Mouse (Mus musculus) embryonic facial prominence, embryonic 12.5 days (tissue): ENCODE measurements around the gene Serpinb1a. TPM values are rescaled to one million over a fixed set of nuclear protein-coding genes. Genes with fewer than 3 reads are reported as not detected.
"Not testable (repeated sequence)": the region's sequence is repeated elsewhere in the genome, so short reads cannot be mapped to it uniquely, and the experiment has no call there.

Experiments
- ATAC-seq: fragments of 200-750 bp; cut with Nextera tagmentation; 2 replicates; pipeline ENCODE4 v1.8.0; 2017; ENCODE audit not compliant: insufficient number of reproducible peaks, insufficient read depth, low FRiP score, low TSS enrichment
- H3K27ac ChIP-seq: fragments of 300-500 bp; sonication (generic); 2 replicates; pipeline ENCODE4 v1.5.1; 2016; ENCODE audit warnings: mild to moderate bottlenecking
- H3K27me3 ChIP-seq: fragments of 300-500 bp; sonication (generic); 2 replicates; pipeline ENCODE4 v1.6.1; 2016; ENCODE audit warnings: mild to moderate bottlenecking, moderate library complexity
- H3K36me3 ChIP-seq: fragments of 300-500 bp; sonication (generic); 2 replicates; pipeline ENCODE4 v1.6.1; 2016; ENCODE audit warnings: mild to moderate bottlenecking
- H3K4me1 ChIP-seq: fragments of 300-500 bp; sonication (generic); 2 replicates; pipeline ENCODE4 v1.6.1; 2016
- H3K4me2 ChIP-seq: fragments of 300-500 bp; sonication (generic); replicated peaks from 2 replicates; pipeline ENCODE4 v1.6.1; 2016; ENCODE audit warnings: mild to moderate bottlenecking, moderate library complexity
- H3K4me3 ChIP-seq: fragments of 300-500 bp; sonication (generic); 2 replicates; pipeline ENCODE4 v1.5.1; 2016; ENCODE audit warnings: mild to moderate bottlenecking
- H3K9ac ChIP-seq: fragments of 300-500 bp; sonication (generic); 2 replicates; pipeline ENCODE4 v1.6.1; 2016; ENCODE audit warnings: mild to moderate bottlenecking, moderate library complexity
- H3K9me3 ChIP-seq: fragments of 300-500 bp; sonication (generic); 2 replicates; pipeline ENCODE4 v1.6.1; 2016; ENCODE audit warnings: mild to moderate bottlenecking, moderate library complexity
- WGBS: fragments of 180-500 bp; shearing (Covaris S2); methylation state at CpG from one replicate; pipeline ENCODE4 v1.1.7; 2016; 5-methylcytosine and 5-hydroxymethylcytosine counted together
- polyA plus RNA-seq: library from polyadenylated mRNA; unstranded; fragments of >200 nt; fragmentation: Nextera tagmentation; extraction: Ambion mirVana; gene quantifications from 2 replicates; pipeline ENCODE4 v1.2.1, GENCODE M21; 2016

Gene Serpinb1a
- polyA plus RNA-seq, 1 experiment from 2014 or later = 1.2 TPM

GRCm38 (mm10) chr13:32864529-32864928 lies 13.5 kb upstream of the Serpinb1a start:
- not testable (repeated sequence) for H3K9me3 ChIP-seq, H3K4me2 ChIP-seq, H3K27me3 ChIP-seq, ATAC-seq, H3K4me3 ChIP-seq, H3K9ac ChIP-seq, H3K27ac ChIP-seq, H3K4me1 ChIP-seq, H3K36me3 ChIP-seq
- 78% methylated on average over 2 of the region's 3 CpGs for WGBS

- H3K36me3 ChIP-seq = no peaks in the 10 kb centered on the region
Observed at GRCm38 (mm10) chr13:32863456-32863855, 12.5 kb upstream of the Serpinb1a start.

GRCm38 (mm10) chr13:32860821-32861220 lies 9.8 kb upstream of the Serpinb1a start:
- Histone ChIP-seq H3K27me3 (no peaks in the 10 kb centered on the region), H3K27ac (no peak overlapping the region), H3K4me2 (no peak overlapping the region), H3K9me3 (no peaks in the 10 kb centered on the region), H3K4me3 (no peak overlapping the region), H3K4me1 (no peaks in the 10 kb centered on the region), H3K36me3 (no peaks in the 10 kb centered on the region), H3K9ac (no peak overlapping the region)
- 72% methylated on average over 3 of the region's 3 CpGs for WGBS
- ATAC-seq = no peak

More at GRCm38 (mm10) chr13:32863456-32863855, 12.5 kb upstream of the Serpinb1a start:
- Histone ChIP-seq H3K4me3 (no peak overlapping the region), H3K4me2 (no peak overlapping the region), H3K27ac (no peak overlapping the region), H3K9ac (no peak overlapping the region), H3K27me3 (no peaks in the 10 kb centered on the region), H3K9me3 (no peaks in the 10 kb centered on the region), H3K4me1 (no peaks in the 10 kb centered on the region)
- ATAC-seq = no peak

- H3K27me3 ChIP-seq = no peaks in the 10 kb centered on the region
- H3K4me3 ChIP-seq = no peak overlapping the region
- no peak for ATAC-seq
- H3K36me3 ChIP-seq = no peaks in the 10 kb centered on the region
- H3K9ac ChIP-seq = no peak overlapping the region
- no peak overlapping the region for H3K4me2 ChIP-seq
- H3K4me1 ChIP-seq = no peaks in the 10 kb centered on the region
- 69% methylated on average over 2 of the region's 2 CpGs for WGBS
- H3K27ac ChIP-seq = no peak overlapping the region
- no peaks in the 10 kb centered on the region for H3K9me3 ChIP-seq
Observed at GRCm38 (mm10) chr13:32853073-32853472, 2.1 kb upstream of the Serpinb1a start.

- 93% methylated on average over 4 of the region's 4 CpGs for WGBS
- Histone ChIP-seq H3K27ac (no peak overlapping the region), H3K4me1 (no peaks in the 10 kb centered on the region), H3K27me3 (no peaks in the 10 kb centered on the region), H3K36me3 (no peaks in the 10 kb centered on the region), H3K9me3 (no peaks in the 10 kb centered on the region), H3K9ac (no peak overlapping the region), H3K4me2 (no peak overlapping the region), H3K4me3 (no peak overlapping the region)
- no peak for ATAC-seq
Observed at GRCm38 (mm10) chr13:32852539-32852938, 1.6 kb upstream of the Serpinb1a start.

- 11% methylated on average over 7 of the region's 7 CpGs for WGBS
- H3K4me1 ChIP-seq = no peaks in the 10 kb centered on the region
- no peak overlapping the region for H3K27ac ChIP-seq
- H3K4me2 ChIP-seq = no peak overlapping the region
- H3K9ac ChIP-seq = no peak overlapping the region
- no peaks in the 10 kb centered on the region for H3K36me3 ChIP-seq
- no peaks in the 10 kb centered on the region for H3K27me3 ChIP-seq
- no peaks in the 10 kb centered on the region for H3K9me3 ChIP-seq
- no peak overlapping the region for H3K4me3 ChIP-seq
- no peak for ATAC-seq
Observed at GRCm38 (mm10) chr13:32851967-32852366, 982 bp upstream of the Serpinb1a start.

GRCm38 (mm10) chr13:32850156-32850555 lies 829 bp downstream of the Serpinb1a start:
- Histone ChIP-seq H3K4me1 (no peaks in the 10 kb centered on the region), H3K9me3 (no peaks in the 10 kb centered on the region), H3K4me2 (no peak overlapping the region), H3K36me3 (no peaks in the 10 kb centered on the region), H3K27me3 (no peaks in the 10 kb centered on the region), H3K4me3 (no peak overlapping the region), H3K27ac (no peak overlapping the region), H3K9ac (no peak overlapping the region)
- ATAC-seq = no peak
- WGBS = 65% methylated on average over 1 of the region's 1 CpGs

GRCm38 (mm10) chr13:32849531-32850123 lies 1.4 kb downstream of the Serpinb1a start:
- Histone ChIP-seq H3K9me3 (no peaks in the 10 kb centered on the region), H3K4me2 (no peak overlapping the region), H3K9ac (no peak overlapping the region), H3K27me3 (no peaks in the 10 kb centered on the region), H3K36me3 (no peaks in the 10 kb centered on the region), H3K4me1 (no peaks in the 10 kb centered on the region), H3K4me3 (no peak overlapping the region), H3K27ac (no peak overlapping the region)
- ATAC-seq = no peak

GRCm38 (mm10) chr13:32849092-32849491 lies 1.9 kb downstream of the Serpinb1a start:
- no peak for ATAC-seq
- Histone ChIP-seq H3K27me3 (no peaks in the 10 kb centered on the region), H3K27ac (no peak overlapping the region), H3K9me3 (no peaks in the 10 kb centered on the region), H3K4me2 (no peak overlapping the region), H3K9ac (no peak overlapping the region), H3K4me1 (no peaks in the 10 kb centered on the region), H3K4me3 (no peak overlapping the region), H3K36me3 (no peaks in the 10 kb centered on the region)
- WGBS = 66% methylated on average over 4 of the region's 4 CpGs

- H3K4me2 ChIP-seq = no peak overlapping the region
- no peak for ATAC-seq
- H3K9me3 ChIP-seq = no peaks in the 10 kb centered on the region
- H3K36me3 ChIP-seq = no peaks in the 10 kb centered on the region
- H3K27ac ChIP-seq = no peak overlapping the region
- H3K27me3 ChIP-seq = no peaks in the 10 kb centered on the region
- no peaks in the 10 kb centered on the region for H3K4me1 ChIP-seq
- no peak overlapping the region for H3K4me3 ChIP-seq
- H3K9ac ChIP-seq = no peak overlapping the region
Observed at GRCm38 (mm10) chr13:32846221-32846620, 4.8 kb downstream of the Serpinb1a start.

GRCm38 (mm10) chr13:32841349-32841748 lies 9.6 kb downstream of the Serpinb1a start:
- no peak for ATAC-seq
- H3K4me2 ChIP-seq = no peak overlapping the region
- no peak overlapping the region for H3K4me3 ChIP-seq
- no peaks in the 10 kb centered on the region for H3K9me3 ChIP-seq
- H3K4me1 ChIP-seq = no peaks in the 10 kb centered on the region
- H3K36me3 ChIP-seq = no peaks in the 10 kb centered on the region
- WGBS = 98% methylated on average over 3 of the region's 3 CpGs
- no peak overlapping the region for H3K9ac ChIP-seq
- no peak overlapping the region for H3K27ac ChIP-seq
- H3K27me3 ChIP-seq = no peaks in the 10 kb centered on the region

GRCm38 (mm10) chr13:32839314-32839713 lies 11.7 kb downstream of the Serpinb1a start:
- Histone ChIP-seq H3K9ac (no peak overlapping the region), H3K27me3 (no peaks in the 10 kb centered on the region), H3K9me3 (no peaks in the 10 kb centered on the region), H3K4me2 (no peak overlapping the region), H3K27ac (no peak overlapping the region), H3K4me3 (no peak overlapping the region), H3K4me1 (no peaks in the 10 kb centered on the region), H3K36me3 (no peaks in the 10 kb centered on the region)
- ATAC-seq = no peak
- 50% methylated on average over 1 of the region's 1 CpGs for WGBS

GRCm38 (mm10) chr13:32834513-32834912 lies 16.5 kb downstream of the Serpinb1a start:
- Histone ChIP-seq H3K27me3 (no peaks in the 10 kb centered on the region), H3K4me1 (no peaks in the 10 kb centered on the region), H3K9ac (no peak overlapping the region), H3K4me3 (no peak overlapping the region), H3K27ac (no peak overlapping the region), H3K9me3 (no peaks in the 10 kb centered on the region), H3K4me2 (no peak overlapping the region), H3K36me3 (no peaks in the 10 kb centered on the region)
- WGBS = 91% methylated on average over 5 of the region's 5 CpGs
- ATAC-seq = no peak
